Mouse (Mus musculus): ENCODE results near the gene Slc13a2.

The Slc13a2 gene

DNA sequence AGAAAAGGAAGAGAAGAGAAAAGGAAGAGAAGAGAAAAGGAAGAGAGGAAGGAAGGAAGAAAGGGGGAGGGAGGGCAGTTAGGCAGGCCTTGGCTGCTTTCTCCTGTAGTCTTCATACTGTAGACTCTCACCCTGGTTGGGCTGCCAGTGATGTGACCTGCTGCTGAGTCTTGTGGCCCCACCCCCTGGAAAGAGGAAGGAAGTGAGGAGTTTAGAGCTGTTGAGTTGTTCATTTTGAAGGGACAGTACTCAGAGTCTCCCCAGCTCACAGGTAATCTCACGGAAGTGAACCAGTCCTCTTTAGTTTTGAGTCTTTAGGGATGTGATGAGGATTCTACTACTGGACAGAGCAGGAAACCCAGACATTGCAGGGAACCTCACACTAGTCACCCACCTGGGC, 68.9 kb downstream of the Slc13a2 start:
- in situ Hi-C loops (cut with MboI): no loop called here

DNA sequence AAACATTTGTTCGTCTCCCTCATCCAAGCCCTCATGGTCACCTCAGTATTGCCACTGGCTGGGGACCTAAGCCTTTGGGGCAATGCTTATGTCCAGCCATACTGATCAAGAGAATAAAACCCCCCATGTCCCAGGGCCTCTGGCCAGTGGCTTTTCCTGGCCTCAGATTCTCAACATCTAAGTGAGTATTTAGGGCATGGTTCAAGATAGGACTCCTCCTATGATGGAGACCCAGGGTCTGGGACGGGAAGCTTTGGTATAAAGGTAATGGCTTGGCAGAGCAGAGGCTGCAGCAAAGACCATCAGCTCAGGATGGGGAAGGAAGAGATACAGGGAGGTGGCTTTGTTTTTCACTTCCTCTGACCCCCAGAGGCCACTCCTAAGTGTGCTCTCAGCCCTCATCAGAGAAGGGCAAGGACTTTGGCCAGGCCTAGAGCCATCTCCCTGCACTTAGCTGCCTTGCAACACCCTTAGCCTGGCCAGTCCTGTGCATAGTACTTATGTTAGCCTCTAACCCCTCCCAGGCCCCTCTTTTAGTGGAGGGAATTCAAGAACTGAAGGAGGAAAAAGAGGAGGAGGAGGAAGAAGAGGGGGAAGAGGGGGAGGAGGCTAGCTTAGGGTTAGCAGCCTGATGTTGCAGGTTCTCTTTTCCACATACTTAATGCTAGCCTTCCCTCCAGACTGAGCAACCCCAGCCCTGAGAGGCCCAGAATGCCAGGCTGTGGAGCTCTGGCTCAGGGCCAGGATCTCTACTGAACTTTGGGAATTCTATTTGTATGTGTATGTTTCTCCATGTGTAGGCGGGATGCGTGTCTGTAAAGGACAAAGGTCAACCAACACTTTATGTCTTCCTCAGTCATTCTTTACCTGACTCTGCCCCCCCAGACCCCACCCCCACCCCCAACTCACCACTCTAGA, 72.3 kb downstream of the Slc13a2 start:
- in situ Hi-C loops (cut with MboI): no loop called here

- in situ Hi-C loops (cut with MboI): no loop called here
Measured at GRCm38 (mm10) chr11:78348474-78348873, 73.5 kb downstream of the Slc13a2 start.

GRCm38 (mm10) chr11:78347908-78348307, 74.1 kb downstream of the Slc13a2 start:
- in situ Hi-C loops (cut with MboI): no loop called here

Measured in mature B cell (primary cell).